Mouse (Mus musculus) kidney, postnatal 10 days (tissue): ENCODE results near the gene Ifitm10.
"Not testable (repeated sequence)": the region's sequence is repeated elsewhere in the genome, so short reads cannot be mapped to it uniquely, and the experiment has no call there.

Experiments
- DNase-seq: peaks from one replicate; pipeline ENCODE4 v3.0.0; 2021; ENCODE audit warnings: mixed read lengths

Gene Ifitm10

DNA sequence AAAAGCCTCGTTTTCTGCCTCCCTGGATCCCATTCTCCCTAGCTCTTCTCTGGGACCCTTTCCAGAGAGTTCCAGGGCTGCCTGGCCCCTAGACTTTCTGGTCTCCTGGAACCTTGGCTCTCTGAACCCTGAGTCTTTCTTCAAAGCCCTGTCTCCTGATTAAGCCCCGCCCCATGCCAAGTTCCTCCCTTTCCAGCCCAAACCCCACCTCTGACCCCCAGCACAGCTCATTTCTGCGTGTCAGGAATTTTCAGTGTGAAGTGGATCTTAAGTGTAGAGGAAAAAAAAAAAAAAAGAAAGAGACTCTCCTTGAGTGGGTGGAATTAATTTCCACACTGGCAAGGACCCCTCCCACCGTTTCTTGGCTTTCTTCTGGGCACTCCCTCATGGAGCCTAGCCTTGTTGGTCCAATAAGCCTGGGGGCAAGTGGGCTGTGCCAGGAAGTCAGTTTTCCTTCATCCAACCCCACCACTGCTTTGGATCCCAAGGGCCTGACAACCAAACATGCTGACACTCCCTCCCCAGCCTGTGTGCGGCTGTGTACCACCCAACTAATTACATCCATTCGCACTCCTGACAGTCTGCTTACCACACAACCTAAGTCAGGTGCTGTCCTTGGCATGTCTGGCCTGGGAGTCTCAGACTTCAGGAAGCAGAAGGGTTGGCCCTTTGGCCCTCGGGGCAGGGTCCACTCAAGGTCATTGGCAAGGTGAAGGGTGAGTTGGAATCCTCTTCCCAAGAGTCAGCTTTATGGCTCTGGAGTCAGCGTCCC is at the start of gene Ifitm10:
TSS of gene Ifitm10 (minus strand) at position 113 of the 772 bp plus-strand sequence.
- peak; percentile 31 for DNase-seq

DNA sequence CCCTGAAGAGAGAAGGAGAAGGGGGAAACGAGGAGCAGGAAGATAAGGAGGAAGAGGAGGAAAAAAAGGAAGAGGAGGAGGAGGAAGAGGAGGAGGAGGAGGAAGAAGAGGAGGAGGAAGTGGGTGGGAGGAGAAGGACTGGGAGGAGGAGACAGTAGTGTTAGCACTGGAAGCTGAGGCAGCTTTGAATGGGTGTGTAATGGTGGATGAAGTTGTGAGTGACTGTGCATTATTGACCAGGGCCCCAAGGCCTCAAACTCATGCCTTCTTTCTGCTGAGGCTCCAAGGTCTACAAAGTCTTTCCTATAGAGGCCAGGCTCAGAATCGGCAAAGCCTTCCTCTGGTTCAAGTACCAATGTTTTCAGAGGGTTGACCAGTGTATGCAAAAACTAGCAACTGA is 48.3 kb upstream of the Ifitm10 start:
- DNase-seq: no peak

DNA sequence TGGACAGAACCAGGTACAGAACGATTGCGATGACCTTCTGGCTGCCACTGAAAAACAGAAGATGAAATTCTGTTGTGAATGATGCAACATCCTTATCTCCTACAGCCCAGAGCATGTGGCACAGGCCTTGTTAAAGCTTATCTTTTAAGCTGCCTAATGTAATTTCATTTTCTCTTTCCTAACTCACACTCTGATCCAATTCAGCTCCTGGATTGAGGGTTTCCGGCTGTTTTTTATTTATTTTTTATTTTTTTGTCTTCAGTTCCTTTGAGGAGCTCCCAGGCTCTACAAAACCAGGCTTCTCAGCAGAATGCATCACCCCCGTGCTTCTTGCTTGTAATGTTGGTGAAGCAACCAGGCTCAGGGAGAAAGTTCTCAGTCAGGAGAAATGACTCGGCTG is 46.3 kb upstream of the Ifitm10 start:
- no peak for DNase-seq

DNA sequence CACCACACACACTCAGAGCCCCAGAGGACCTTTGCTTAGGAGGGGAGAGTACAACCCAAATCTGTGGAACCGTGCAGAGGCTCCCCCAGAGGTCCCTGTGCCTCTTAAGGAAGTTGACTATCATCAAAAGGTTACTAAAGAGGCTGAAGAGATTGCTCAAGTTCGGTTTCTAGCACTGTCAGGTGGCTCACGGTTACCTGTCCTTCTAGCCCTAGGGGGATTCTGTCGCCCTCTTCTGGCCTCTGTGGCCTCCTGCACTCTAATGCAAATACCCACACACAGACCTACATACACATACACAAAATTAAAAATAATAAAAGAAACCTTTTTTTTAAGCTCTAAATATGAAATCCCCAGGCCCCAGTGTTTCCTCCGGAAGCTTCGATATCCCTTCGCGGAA is 45.1 kb upstream of the Ifitm10 start:
- no peak for DNase-seq

DNA sequence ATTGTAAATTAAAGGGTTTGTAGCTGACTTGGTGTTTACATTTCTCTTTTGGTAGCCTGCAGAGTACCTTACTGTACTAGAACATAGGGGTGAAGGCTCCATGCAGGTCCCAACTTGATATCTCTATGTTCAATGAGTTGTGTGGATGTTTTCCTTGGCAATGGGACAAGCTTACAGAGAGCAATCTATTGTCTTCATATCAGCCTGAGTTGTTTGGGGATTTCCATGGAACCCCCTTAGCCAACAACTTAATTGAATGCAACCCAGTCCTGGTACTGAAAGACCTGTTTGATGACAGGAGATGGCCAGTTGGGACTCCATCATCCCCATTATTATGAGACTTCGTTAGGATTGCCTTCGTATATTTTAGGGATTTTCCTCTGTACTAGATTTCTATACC is 44.5 kb upstream of the Ifitm10 start:
- DNase-seq: no peak

DNA sequence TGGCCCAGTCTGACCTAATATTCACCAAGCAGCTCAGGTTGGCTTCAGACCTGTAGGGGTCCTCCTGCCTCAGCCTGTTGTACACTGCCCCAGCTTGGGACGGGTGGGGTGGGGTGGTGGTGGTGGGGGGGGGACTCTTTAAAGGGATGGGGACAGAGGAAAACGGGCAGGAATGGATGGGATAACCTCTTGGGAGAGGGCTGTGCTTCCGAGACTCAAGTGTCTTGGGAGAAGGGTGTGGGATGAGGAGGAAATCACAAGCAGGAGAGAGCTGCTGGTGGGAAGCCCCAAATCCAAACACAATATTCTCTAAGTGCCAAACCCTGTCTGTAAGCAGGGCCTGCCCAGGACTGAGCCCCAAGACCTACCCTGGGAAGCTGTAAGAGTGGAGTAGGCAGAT is 42.7 kb upstream of the Ifitm10 start:
- no peak for DNase-seq

DNA sequence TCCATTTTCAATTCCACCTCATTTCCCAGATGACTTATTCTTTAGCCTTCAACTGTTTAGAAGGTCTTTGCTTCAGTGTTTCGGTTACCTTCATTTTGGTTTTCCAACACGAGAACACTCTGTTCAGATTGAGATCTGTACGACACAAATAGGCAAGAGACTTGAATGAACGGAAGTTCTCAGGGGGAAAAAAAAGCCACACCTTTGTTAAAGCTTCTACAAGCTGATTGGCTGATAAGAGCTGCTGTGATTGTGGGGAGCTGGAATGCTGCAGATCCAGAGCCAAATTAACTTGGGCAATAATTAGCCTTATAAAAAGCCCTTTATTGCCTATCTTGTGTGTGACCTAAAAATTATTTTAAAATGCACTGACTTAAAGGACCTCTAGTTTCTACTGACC is 41.8 kb upstream of the Ifitm10 start:
- no peak for DNase-seq

DNA sequence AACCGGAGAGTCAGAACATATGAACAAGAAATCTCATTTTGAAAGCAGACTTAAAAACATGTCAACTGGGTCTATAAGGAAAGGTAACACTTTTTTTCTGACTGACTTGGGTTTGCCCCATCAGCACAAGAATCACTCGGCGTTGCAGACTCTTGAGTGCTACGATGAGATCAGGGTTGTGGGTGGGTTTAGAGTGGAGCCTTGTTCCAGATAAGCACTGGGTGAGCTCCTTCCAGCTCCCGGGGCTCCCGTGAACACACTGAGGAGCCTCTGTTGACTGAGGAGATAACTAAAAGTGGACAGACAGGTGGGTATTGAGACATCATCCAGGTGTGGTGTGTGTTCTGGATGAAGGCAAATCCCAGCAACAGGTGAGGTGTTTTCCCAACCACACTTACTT is 39.7 kb upstream of the Ifitm10 start:
- DNase-seq: no peak

DNA sequence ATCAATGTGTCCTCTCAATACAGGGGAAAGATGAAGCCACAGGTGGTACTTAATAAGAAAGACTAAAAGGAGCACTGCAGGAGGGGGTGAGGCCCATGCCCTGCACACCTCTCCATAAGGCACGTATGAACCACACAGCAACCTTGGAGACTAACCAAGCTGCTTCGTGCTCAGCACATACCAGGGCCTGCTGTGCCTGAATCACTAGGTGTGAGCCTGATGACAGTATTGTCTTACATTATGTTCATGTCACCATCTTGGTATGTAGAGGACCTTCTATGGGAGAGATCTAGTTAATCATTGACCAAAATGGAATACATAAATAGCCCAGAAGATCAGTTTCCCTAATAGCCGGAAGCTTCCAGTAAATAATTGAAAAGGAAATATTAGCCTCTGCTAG is 36.0 kb upstream of the Ifitm10 start:
- no peak for DNase-seq

DNA sequence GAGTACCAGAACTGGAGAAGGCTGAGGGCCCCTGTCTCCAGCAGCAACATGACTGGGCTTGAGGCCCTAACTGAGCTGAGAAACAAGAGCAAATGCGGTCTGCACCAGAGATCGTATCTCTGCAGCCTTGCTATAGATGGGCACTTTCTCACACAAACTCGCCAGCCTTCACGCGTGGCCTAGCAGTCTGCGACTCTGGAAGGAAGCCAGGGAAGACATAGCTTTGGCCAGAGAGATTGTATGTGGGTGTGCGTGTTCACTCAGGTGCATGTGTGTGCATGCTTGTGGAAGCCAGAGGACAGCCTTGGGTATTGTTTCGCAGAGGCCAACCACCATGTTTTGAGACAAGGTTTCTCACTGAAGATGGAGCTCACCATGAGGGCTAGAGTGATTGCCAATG is 35.1 kb upstream of the Ifitm10 start:
- DNase-seq: no peak

DNA sequence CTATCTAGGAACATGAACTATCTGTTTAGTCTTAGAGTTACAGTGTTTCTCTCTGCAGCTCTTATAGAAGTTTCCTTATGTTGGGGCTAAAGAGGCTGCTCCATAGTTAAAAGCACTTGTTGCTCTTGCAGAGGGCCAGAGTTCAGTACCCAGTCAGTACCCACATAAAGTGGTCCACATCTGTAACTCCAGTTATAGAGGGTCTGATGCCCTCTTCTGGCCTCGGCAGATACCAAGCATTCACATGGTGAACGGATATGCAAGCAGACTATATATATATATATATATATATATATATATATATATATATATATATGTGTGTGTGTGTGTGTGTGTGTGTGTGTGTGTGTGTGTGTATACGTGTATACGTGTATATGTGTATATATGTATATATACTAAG is 34.4 kb upstream of the Ifitm10 start:
- DNase-seq: no peak

DNA sequence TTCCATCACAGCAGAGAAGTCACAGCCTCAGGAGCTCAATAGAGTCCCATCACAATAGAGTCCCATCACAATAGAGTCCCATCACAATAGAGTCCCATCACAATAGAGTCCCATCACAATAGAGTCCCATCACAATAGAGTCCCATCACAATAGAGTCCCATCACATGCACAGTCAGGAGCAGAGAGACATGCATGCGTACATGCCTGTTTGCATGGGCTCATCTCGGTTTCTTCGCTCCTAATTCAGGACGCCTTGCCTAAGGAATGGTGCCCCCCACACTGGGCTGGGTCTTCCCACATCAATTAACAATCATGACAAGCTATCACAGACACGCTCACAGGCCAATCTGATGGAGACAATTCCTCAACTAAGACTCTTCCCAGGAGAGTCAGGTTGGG is 31.6 kb upstream of the Ifitm10 start:
- not testable (repeated sequence) for DNase-seq

DNA sequence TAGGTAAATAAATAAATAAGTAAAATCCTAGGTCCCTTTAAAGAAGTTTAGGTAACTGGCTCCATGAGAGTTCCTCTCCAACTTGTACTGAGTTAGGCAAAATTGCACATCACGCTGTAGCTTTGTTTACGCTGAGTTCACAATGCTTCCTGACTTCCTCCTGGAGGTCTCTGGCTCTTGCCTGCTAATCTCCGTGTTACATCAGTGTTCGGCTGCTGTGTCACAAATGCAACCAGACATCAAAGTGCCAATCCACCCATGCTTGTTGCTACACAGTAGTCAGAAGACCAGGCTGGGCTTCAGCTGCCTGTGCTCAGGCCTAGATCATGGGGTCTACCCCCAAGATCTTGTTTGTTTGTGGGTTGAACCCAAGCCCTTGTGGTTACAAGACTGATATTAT is 30.0 kb upstream of the Ifitm10 start:
- DNase-seq: no peak

DNA sequence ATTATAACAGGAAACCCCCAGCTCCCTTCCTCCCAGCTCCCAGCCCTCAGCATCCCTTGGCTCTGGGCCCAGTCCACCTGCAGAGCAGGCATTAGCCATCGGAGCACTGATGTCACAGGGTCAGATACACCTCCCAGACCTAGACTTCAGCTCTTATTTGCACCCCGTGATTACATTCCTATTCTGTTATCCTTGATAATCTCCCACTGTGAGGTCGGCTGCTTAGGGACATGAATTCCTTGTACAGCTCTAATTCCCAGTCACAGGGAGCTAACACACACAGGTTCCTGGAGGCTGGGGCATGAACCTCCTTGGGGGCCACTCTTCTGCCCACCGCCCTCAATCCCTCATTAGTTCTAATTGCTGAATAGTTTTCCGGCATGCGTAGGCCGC is 27.2 kb upstream of the Ifitm10 start:
- DNase-seq: peak; percentile 76

DNA sequence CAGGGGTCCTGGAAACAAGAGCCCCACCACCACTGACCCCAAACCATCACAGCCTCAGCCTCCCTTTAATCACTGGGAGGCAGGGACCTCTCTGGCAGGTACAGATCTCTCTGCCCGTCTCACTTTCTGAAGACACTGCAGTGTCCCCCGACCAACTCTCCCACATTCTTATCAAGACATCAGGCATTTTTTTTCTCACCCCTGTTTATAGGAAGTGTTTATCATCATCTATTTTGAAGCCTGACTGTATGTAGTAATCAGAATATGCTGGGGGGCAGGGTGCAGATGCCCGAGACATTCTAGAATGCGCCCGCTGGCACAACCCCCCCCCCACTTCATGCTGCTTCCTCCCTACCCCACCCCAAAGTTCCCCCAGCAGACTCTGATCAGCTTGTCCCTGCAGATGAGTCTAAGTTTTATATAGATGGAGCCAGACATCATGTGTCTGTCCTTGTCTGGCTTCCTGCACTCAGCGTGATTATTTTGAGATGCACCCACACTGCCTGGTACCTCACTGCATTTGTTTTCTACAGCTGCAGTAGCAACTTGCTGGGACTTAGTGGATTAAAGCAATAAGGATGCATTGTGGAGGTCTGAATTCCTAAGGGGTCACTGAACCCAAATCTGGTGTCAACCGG is 26.7 kb upstream of the Ifitm10 start:
- DNase-seq: no peak

DNA sequence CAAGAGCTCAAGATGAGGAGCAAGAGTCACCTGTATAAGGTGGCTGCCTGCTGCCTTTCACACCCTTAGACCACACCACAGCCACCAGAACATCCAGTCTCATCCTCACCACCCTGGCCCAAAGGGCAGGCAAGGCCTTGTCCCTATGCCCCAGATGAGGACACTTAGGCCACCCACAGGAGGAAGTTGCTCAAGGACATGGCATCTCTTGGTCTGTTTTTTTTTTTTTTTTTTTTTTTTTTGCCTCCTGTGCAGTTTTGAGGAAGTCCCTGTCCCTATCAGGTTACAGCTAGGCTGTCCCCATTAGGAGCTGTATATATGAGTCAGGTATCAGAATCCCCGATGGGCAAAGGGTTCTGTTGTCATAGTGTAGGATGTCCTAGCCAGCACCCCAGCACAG is 25.7 kb upstream of the Ifitm10 start:
- no peak for DNase-seq

DNA sequence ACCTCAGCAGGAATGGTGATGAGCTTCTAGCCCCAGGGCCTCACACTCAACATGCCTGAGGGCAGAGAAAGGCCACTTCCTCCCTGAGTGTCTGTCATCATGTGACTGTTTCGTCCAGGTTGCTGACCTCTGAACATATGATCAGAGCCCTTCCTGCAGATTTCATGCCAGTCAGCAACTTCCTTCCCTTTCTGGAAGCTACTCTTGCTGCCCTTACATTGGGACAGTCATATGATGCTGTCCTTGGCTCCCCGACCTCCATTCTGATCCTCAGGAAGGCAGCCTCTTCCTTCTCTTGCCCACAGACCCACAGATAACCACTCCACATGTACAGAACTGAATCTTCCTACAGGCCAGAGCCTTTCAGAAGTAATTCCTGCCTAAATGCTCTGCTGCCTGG is 24.5 kb upstream of the Ifitm10 start:
- peak; percentile 65 for DNase-seq

DNA sequence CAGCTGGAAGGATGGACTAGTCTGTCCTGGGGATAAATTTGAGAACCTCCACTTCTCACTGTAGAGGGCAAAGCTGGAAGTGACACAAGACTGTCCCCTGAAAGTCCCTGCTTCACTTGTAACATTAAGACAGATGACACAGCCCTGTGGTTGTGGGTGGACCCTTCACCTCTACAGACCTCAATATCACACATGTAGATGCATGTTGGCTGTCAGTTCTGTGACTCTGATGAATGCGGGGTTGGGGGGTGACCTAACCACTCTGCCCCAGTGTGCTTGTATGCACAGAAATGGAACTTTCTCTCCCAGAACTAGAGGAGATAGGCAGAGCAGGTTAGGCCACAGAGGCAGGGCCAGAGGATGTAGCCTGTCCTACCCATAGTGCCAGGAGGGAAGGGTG is 23.1 kb upstream of the Ifitm10 start:
- no peak for DNase-seq

DNA sequence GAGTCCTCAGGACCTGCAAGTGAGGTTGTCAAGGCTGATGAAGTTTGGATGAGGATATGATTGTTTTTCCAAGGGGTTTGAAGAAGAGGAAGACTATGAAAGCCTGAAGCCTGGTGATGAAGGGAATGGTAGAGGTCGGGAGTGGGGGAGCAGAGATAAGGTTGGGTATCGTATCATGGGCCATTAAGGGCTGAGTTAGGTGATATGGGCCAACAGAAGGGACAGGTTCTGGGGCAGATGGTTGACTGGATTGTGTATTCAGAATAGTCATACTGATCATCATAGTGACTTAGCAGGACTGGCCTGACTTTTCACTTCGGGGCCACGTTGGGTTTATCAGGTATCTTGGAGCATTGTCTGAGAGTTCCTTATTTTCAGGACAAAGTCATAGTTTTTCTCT is 21.9 kb upstream of the Ifitm10 start:
- no peak for DNase-seq

DNA sequence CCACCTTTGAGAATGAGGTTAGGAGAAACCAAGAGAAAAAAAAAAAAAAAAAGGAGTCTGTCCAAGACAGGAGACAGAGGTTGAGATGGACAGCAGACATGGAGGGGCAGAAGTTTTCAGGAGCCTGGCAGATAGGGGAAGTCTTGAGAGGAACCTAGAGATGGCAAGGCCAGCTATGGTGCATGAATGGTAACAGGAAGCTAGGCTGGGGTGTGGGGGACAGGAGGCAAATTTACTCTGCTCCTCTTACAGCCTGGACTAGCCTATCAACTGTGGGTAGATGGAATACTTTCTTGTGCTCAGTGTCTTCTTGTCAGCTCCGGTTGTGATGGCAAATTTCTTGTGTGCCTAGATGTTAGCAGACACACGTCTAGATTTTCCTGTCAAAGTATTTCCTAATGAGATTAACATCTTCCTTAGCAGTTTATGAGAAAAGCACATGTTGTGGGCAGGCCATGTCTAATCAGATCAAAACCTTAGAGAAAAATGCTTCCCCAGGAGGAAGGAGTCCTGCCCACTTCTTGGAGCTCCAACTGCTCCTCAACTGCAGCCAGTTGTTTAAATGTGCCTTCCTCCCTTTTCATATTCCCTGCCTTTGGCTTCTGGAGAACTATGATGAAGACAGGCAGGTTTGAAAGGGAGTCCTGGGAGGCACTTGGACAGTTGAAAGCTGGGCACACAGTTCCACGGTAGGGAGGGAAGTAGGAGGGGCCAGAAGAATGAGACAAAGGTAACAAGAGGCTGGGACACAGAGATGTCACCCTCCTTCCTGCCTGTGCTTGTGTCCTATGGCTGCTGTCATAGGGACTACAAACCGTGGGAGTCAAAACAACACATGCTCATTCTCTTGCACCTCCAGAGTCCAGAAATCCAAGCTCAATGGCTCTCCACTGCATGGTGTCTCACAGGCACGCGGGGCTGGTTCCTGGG is 21.0 kb upstream of the Ifitm10 start:
- no peak for DNase-seq

DNA sequence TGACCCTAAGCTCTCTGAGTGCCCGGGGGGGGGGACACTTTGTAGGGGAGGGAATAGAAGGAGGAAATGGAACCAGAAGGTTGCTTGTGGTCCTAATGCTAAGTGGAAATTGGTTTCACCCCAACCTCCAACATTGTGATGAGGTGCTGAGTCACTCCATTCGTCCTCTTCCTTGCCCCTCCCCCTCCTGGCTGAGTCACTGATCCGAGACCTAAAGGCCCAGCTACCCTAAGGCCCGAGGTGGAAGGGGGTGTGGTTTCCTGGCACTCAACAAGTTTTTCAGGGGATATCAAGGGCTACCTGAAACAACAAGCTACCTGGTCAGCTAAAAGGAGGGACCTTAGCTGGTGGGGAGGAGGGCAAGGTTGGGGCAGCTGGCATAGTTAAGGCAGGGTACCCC is 19.6 kb upstream of the Ifitm10 start:
- DNase-seq: peak; percentile 69

DNA sequence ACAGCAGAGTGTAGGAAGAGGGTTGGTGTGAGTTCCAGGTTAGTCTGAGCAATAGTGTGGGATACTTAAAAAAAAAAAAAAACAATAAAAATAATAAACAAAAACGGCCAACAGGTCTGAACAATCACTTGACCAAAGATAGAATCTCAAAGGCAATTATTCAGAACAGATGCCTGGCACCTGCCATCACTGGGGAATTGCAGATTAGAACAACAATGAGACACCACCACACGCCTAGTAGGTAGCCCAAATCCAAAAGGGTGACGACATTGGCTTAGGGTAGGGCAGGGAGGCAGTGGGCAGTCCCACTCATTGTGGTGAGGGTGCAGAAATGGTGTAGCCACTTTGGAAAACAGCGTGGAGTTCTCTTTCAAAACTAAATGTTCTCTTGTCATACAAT is 18.1 kb upstream of the Ifitm10 start:
- no peak for DNase-seq

DNA sequence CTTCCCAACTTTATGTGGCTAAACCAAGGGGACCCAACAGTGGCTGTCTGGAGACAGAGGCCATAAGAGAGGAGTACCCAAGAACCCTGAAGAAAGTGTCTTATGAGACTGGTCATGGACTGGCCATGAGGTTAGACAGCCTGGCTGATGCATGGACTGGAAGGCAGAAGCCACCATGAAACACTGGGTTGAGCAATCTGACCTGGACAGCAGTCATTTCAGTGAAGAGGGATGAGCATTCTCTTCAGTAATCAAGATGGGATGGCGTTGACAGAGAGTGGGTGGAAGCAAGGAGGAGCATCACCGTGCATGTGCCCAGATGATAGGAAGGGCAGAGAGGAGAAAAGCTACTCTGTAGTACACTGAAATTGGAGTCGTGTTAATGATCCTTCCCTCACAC is 17.6 kb upstream of the Ifitm10 start:
- DNase-seq: no peak
